Mouse (Mus musculus): ENCODE data around the gene Retreg2. TPM values are rescaled to one million over a fixed set of nuclear protein-coding genes. Genes with fewer than 3 reads are reported as not detected.

Gene Retreg2
- 91.2 and 103 TPM in 2 replicates for polyA plus RNA-seq (2015; fragmentation: Nextera tagmentation; extraction: Ambion mirVana)

GRCm38 (mm10) chr1:75142301-75143261 is at the start of gene Retreg2, which contains the start of gene Cnppd1:
TSS of gene Retreg2 (plus strand) at chr1:75142778.
TSS of gene Cnppd1 (minus strand) at chr1:75142711.
- Histone ChIP-seq H3K4me3 (peak within 1 kb of the TSS; percentile 90), H3K27me3 (no peaks in the 10 kb centered on the region), H3K4me1 (peaks cover 32% of the 10 kb centered on the region), H3K9ac (replicated peaks) (peak within 1 kb of the TSS; percentile 96), H3K9me3 (no peaks in the 10 kb centered on the region), H3K27ac (replicated peaks) (peak within 1 kb of the TSS; percentile 98), H3K36me3 (peaks cover 47% of the 10 kb centered on the region), H3K4me2 (replicated peaks) (peak within 1 kb of the TSS; percentile 89)
- peak; percentile 91 for ATAC-seq (replicated peaks)
- WGBS: under 1% methylated on average over 91 of the region's 91 CpGs

DNA sequence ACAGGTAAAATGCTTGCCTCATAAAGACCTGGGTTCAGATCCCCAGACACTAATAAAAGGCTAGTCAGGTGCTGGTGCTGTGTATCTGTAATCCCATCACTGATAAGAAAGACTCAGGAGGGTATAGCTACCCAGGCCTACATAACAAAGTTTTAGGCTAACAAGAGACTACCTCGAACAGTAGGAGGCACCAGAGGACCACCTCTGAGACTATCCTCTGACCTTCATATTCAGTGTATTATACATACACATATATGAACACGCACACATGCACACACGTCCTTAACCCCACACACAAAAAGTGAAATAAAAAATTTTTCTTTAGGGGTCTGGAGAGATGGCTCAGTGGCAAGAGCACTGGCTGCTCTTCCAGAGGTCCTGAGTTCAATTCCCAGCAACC is 20.4 kb upstream of the Retreg2 start:
- H3K27ac ChIP-seq (replicated peaks): no peak overlapping the region
- ATAC-seq (replicated peaks): no peak
- no peaks in the 10 kb centered on the region for H3K36me3 ChIP-seq
- H3K4me3 ChIP-seq: no peak overlapping the region
- H3K9ac ChIP-seq (replicated peaks): no peak overlapping the region
- no peaks in the 10 kb centered on the region for H3K27me3 ChIP-seq
- H3K4me2 ChIP-seq (replicated peaks): no peak overlapping the region
- H3K4me1 ChIP-seq: peaks cover 6% of the 10 kb centered on the region
- no peaks in the 10 kb centered on the region for H3K9me3 ChIP-seq
- 80% methylated on average over 3 of the region's 3 CpGs for WGBS

DNA sequence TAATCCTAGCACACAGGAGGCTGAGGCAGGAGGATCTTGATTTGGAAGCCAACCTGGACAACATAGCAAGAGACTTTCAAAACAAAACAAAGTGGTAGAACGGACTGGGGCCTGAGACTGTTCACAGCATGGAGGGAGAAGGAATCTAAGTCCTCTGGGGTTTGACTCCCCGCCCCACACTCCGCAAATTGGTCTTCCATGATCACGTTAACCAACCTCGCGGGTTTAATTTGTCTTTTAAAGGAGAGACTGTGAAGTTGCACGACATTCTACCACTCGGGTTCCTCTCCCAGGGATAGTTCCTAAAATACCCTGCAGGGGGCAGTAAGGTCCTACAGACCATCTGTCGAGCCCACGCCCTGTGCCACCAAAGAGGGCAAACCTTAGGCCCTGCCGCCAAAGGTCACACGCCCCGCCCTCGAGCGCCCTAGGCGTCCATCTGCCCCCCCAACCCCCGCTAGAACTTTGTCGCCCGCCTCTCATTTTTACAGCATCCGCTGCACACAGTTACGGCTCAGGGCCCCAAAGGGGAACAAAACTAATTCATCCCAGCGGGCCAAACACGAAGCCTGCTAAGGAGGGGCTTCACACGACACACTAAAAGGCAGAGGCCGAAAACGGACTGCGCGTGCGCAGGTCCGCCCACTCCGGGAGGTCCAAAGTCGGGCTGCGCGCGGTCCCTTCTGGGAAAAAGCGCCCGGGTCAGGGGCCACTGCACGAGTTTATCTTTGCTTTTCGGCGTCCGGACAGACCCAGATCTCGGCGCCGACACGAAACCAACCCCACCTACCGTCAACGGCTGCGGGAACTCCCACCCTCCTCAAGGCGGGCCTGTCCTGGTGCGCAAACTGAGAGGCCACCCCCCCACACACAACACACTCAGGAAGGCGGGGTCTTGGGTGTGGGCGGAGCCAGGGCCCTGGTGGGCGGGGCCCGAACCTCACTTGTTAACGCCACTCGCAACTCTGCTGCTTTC is 17.9 kb upstream of the Retreg2 start, which contains the start of gene Nhej1:
Gene Nhej1 (minus strand): TSS at position 855 of the 976 bp plus-strand sequence.
- 1% methylated on average over 56 of the region's 56 CpGs for WGBS
- H3K9me3 ChIP-seq: no peaks in the 10 kb centered on the region

GRCm38 (mm10) chr1:75125418-75125817 is 17.2 kb upstream of the Retreg2 start:
- WGBS: 35% methylated on average over 5 of the region's 5 CpGs
- H3K36me3 ChIP-seq: no peaks in the 10 kb centered on the region
- ATAC-seq (replicated peaks): no peak

More for the DNA sequence above, 17.9 kb upstream of the Retreg2 start, which contains the start of gene Nhej1:
- no peaks in the 10 kb centered on the region for H3K36me3 ChIP-seq
- peak within 1 kb of the TSS; percentile 94 for H3K27ac ChIP-seq (replicated peaks)
- no peaks in the 10 kb centered on the region; the same call in 1 of the 2 replicates for H3K27me3 ChIP-seq
- peak within 1 kb of the TSS; percentile 65 for H3K4me2 ChIP-seq (replicated peaks)
- H3K9ac ChIP-seq (replicated peaks): peak within 1 kb of the TSS; percentile 66
- H3K4me3 ChIP-seq: peak within 1 kb of the TSS; percentile 76
- peak; percentile 95 for ATAC-seq (replicated peaks)
- peaks cover 6% of the 10 kb centered on the region for H3K4me1 ChIP-seq

DNA sequence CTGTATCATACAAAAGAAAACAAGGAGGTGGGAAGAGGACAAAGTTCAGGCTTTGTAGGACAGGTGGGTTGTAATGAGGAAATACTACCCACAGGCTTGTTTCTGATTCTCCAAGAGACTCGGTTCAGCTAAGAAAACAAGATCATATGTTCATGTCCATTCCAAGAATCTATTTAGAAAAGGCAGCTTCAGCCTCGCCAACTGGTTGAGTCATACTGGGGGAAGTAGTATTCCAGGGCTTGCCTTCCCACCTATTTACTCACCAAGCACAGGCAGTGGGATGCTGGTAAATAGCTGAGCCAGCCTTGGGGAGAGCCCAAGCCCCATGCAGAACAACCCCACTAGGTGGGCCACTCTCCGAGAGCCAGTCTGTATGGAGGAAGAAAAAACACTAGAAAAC is 13.9 kb upstream of the Retreg2 start:
- no peak for ATAC-seq (replicated peaks)
- Histone ChIP-seq H3K4me1 (peaks cover 6% of the 10 kb centered on the region), H3K9me3 (no peaks in the 10 kb centered on the region), H3K27me3 (no peaks in the 10 kb centered on the region; the same call in 1 of the 2 replicates), H3K27ac (replicated peaks) (no peak overlapping the region), H3K4me3 (no peak overlapping the region), H3K4me2 (replicated peaks) (no peak overlapping the region), H3K36me3 (no peaks in the 10 kb centered on the region), H3K9ac (replicated peaks) (no peak overlapping the region)
- WGBS: 82% methylated on average over 3 of the region's 3 CpGs

More at GRCm38 (mm10) chr1:75125418-75125817, 17.2 kb upstream of the Retreg2 start:
- Histone ChIP-seq H3K9ac (replicated peaks) (peak overlapping the region; percentile 66), H3K27ac (replicated peaks) (peak overlapping the region; percentile 94; the same call in 1 of the 2 replicates), H3K4me2 (replicated peaks) (peak overlapping the region; percentile 65), H3K27me3 (no peaks in the 10 kb centered on the region; the same call in 1 of the 2 replicates), H3K4me3 (peak overlapping the region; percentile 76), H3K4me1 (peaks cover 6% of the 10 kb centered on the region), H3K9me3 (no peaks in the 10 kb centered on the region)

- Histone ChIP-seq H3K27ac (replicated peaks) (no peak within 1 kb of the TSS), H3K27me3 (no peaks in the 10 kb centered on the region; the same call in 1 of the 2 replicates), H3K4me3 (no peak within 1 kb of the TSS), H3K9me3 (no peaks in the 10 kb centered on the region), H3K36me3 (peaks cover 31% of the 10 kb centered on the region), H3K4me1 (no peaks in the 10 kb centered on the region), H3K4me2 (replicated peaks) (no peak within 1 kb of the TSS), H3K9ac (replicated peaks) (no peak within 1 kb of the TSS)
- no peak for ATAC-seq (replicated peaks)
- WGBS: 67% methylated on average over 12 of the region's 12 CpGs
Observed at GRCm38 (mm10) chr1:75133421-75134207, 9.0 kb upstream of the Retreg2 start, which contains the start of gene Slc23a3. TSS of gene Slc23a3 (minus strand) at chr1:75133890.

DNA sequence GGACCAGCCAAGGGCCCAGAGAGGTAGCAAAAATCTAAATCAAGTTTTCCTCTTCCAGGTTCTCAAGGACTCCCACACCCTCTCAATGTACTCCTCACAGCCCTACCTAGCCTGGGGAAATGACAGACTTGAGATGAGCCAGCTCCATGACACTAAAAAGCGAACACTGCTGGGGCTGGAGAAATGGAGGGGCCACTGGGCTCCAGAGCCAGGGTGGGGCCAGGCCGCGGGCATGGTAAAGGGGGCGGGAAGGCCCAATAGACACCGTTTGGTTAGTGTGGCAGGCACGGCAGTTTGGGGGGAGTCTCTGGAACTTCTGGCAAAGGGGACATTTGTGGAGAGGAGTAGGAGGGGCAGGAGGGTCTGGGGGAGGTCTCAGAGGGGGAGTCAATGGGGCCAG is 6.3 kb upstream of the Retreg2 start:
- H3K4me2 ChIP-seq (replicated peaks): no peak overlapping the region
- H3K9me3 ChIP-seq: no peaks in the 10 kb centered on the region
- H3K36me3 ChIP-seq: peaks cover 41% of the 10 kb centered on the region
- no peaks in the 10 kb centered on the region for H3K27me3 ChIP-seq
- peaks cover 16% of the 10 kb centered on the region for H3K4me1 ChIP-seq
- ATAC-seq (replicated peaks): no peak
- WGBS: 89% methylated on average over 6 of the region's 6 CpGs
- H3K4me3 ChIP-seq: no peak overlapping the region
- no peak overlapping the region for H3K27ac ChIP-seq (replicated peaks)
- no peak overlapping the region for H3K9ac ChIP-seq (replicated peaks)

- H3K27me3 ChIP-seq: no peaks in the 10 kb centered on the region
- WGBS: 82% methylated on average over 3 of the region's 3 CpGs
- no peak overlapping the region for H3K9ac ChIP-seq (replicated peaks)
- no peak overlapping the region for H3K4me2 ChIP-seq (replicated peaks)
- H3K9me3 ChIP-seq: no peaks in the 10 kb centered on the region
- no peak for ATAC-seq (replicated peaks)
- H3K36me3 ChIP-seq: peaks cover 41% of the 10 kb centered on the region
- H3K4me1 ChIP-seq: peaks cover 16% of the 10 kb centered on the region
- H3K4me3 ChIP-seq: no peak overlapping the region
- H3K27ac ChIP-seq (replicated peaks): no peak overlapping the region
Observed at GRCm38 (mm10) chr1:75136730-75137129, 5.8 kb upstream of the Retreg2 start.

- H3K36me3 ChIP-seq: peaks cover 41% of the 10 kb centered on the region
- no peak for ATAC-seq (replicated peaks)
- peaks cover 20% of the 10 kb centered on the region for H3K4me1 ChIP-seq
- no peak overlapping the region for H3K4me2 ChIP-seq (replicated peaks)
- 90% methylated on average over 2 of the region's 2 CpGs for WGBS
- no peak overlapping the region for H3K9ac ChIP-seq (replicated peaks)
- H3K9me3 ChIP-seq: no peaks in the 10 kb centered on the region
- no peak overlapping the region for H3K27ac ChIP-seq (replicated peaks)
- H3K4me3 ChIP-seq: no peak overlapping the region
- H3K27me3 ChIP-seq: no peaks in the 10 kb centered on the region
Observed at GRCm38 (mm10) chr1:75138448-75138847, 4.1 kb upstream of the Retreg2 start.

DNA sequence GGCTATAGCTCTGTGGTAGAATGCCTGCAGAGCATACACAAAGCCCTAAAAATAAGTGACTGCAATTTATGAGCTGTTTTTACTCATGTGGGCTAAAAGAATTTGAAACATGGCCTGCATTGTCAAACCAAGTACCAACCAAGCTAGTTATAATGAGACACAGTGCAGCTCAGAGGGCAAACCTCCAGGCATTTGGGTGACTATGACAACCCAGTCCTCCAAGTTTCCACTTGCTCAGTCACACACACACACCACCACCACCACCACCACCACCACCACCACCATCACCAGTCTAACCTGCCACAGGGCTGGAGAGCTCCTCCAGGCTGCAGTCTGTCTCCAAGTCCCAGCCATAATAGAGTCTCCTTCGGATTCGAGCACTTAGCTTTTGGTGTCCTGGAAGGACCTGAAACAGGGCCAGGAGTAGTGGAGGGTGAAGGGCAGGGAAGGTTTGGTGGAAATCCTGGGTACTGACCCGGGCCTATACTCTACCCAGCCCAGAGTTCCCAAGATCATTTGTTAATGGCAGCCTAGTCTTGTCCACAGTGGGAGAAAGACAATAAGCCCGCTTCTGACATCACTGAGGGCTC is 1.9 kb upstream of the Retreg2 start:
- peak overlapping the region; percentile 90 for H3K4me3 ChIP-seq
- ATAC-seq (replicated peaks): no peak
- no peaks in the 10 kb centered on the region for H3K9me3 ChIP-seq
- H3K36me3 ChIP-seq: peaks cover 42% of the 10 kb centered on the region
- 68% methylated on average over 4 of the region's 4 CpGs for WGBS
- no peak overlapping the region for H3K27ac ChIP-seq (replicated peaks)
- peak overlapping the region; percentile 89 for H3K4me2 ChIP-seq (replicated peaks)
- peaks cover 32% of the 10 kb centered on the region for H3K4me1 ChIP-seq
- no peaks in the 10 kb centered on the region for H3K27me3 ChIP-seq
- peak overlapping the region; percentile 96 for H3K9ac ChIP-seq (replicated peaks)

All from forebrain, embryonic 15.5 days (tissue).